Mouse (Mus musculus) monocyte, adult 5-6 weeks (primary cell): ENCODE results near the gene Fmnl3. TPM values are rescaled to one million over a fixed set of nuclear protein-coding genes. Genes with fewer than 3 reads are reported as not detected.

Experiments used
- ATAC-seq: fragments of 153-309, 156-312 bp; replicated peaks from 2 replicates; pipeline ENCODE4 v1.8.0; 2017; ENCODE audit warnings: mild to moderate bottlenecking; ENCODE audit not compliant: low TSS enrichment, insufficient number of reproducible peaks, severe bottlenecking, poor library complexity, low FRiP score
- total RNA-seq: library from RNA; stranded (forward); fragments of 200-1000, 200-491, 200-594 nt; gene quantifications from 3 replicates; pipeline ENCODE4 v1.2.3, GENCODE M21; 2017

Fmnl3 gene
- 29.5 to 41.3 TPM (median 31.6 TPM) in 3 replicates for total RNA-seq

- peak; percentile 97 for ATAC-seq
Observed at GRCm38 (mm10) chr15:99370259-99370691, at the start of gene Fmnl3. Gene Fmnl3, minus strand, starts transcription at chr15:99370482.

- ATAC-seq, result no peak
Observed at GRCm38 (mm10) chr15:99417692-99418271, 47.5 kb upstream of the Fmnl3 start.

- ATAC-seq, result no peak
Observed at GRCm38 (mm10) chr15:99416957-99417356, 46.7 kb upstream of the Fmnl3 start.

- ATAC-seq, result peak; percentile 88
Observed at GRCm38 (mm10) chr15:99416348-99416882, 46.1 kb upstream of the Fmnl3 start.

- no peak for ATAC-seq
Observed at GRCm38 (mm10) chr15:99415793-99416192, 45.5 kb upstream of the Fmnl3 start.

- no peak for ATAC-seq
Observed at GRCm38 (mm10) chr15:99411747-99412146, 41.5 kb upstream of the Fmnl3 start.

- ATAC-seq, result no peak
Observed at GRCm38 (mm10) chr15:99408845-99409244, 38.6 kb upstream of the Fmnl3 start.

- 0 out of 2 replicates have a peak, but pooled peaks have one; percentile 5 for ATAC-seq
Observed at GRCm38 (mm10) chr15:99406986-99407570, 36.8 kb upstream of the Fmnl3 start.

GRCm38 (mm10) chr15:99405150-99405549, 34.9 kb upstream of the Fmnl3 start:
- ATAC-seq, result no peak

- no peak for ATAC-seq
Observed at GRCm38 (mm10) chr15:99403159-99403889, 33.0 kb upstream of the Fmnl3 start.

GRCm38 (mm10) chr15:99400602-99401001, 30.3 kb upstream of the Fmnl3 start:
- ATAC-seq, result no peak

- ATAC-seq, result no peak
Observed at GRCm38 (mm10) chr15:99399503-99400245, 29.4 kb upstream of the Fmnl3 start.

- no peak for ATAC-seq
Observed at GRCm38 (mm10) chr15:99397622-99398021, 27.3 kb upstream of the Fmnl3 start.

GRCm38 (mm10) chr15:99396875-99397274, 26.6 kb upstream of the Fmnl3 start:
- no peak for ATAC-seq

- ATAC-seq, result no peak
Observed at GRCm38 (mm10) chr15:99396462-99396861, 26.2 kb upstream of the Fmnl3 start.

- ATAC-seq, result peak; percentile 56
Observed at GRCm38 (mm10) chr15:99393386-99394252, 23.3 kb upstream of the Fmnl3 start.

- ATAC-seq, result peak; percentile 90
Observed at GRCm38 (mm10) chr15:99392486-99393385, 22.5 kb upstream of the Fmnl3 start, which contains the start of gene Tmbim6. Gene Tmbim6, plus strand, starts transcription at chr15:99392882.
